Mouse (Mus musculus): ENCODE results near the gene Nploc4.
"Not testable (repeated sequence)": the region's sequence is repeated elsewhere in the genome, so short reads cannot be mapped to it uniquely, and the experiment has no call there.

Nploc4 gene

GRCm38 (mm10) chr11:120354304-120355276, 82.9 kb downstream of the Nploc4 start:
- no peak for DNase-seq (ENCODE audit: low spot score in 2 of 2)

DNA sequence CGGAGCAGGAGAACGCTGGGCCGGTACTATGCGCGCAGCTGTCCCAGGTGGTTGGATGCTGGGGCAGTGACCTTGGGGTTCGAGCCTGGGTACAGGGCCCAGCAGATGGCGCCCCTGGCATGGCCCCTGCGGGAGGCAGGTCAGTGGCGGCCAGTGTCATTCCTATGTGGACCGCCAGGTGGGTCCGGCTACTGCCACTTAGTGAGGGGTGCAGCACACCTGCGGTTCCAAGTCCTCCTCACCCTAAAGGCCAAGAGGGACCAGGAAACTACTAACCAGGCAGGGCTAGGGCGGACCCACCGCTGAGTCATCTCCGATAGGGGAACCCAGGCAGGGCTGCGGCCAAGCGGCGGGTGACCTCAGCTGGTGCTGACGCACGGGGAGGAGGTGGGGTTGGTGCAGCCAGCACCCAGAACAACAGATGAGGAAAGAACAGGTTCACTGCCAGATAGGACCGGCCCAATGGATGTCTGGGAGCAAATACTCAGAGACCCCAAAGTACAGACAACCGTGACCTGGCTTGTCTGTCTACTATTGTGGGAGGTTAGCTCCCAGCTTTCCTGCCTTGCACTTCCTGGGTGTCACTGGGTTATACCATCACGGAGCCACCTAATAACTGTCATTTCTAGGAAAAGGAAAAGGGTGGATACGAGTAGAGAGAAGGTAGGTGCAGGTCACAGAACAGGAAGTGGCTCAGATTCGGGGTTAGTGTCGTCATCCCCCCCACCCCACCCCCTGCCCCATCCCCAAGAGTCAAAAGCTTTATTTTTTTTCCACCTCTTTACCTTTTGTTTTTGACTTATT, 83.8 kb downstream of the Nploc4 start:
- DNase-seq (ENCODE audit: low spot score in 2 of 2): no peak

DNA sequence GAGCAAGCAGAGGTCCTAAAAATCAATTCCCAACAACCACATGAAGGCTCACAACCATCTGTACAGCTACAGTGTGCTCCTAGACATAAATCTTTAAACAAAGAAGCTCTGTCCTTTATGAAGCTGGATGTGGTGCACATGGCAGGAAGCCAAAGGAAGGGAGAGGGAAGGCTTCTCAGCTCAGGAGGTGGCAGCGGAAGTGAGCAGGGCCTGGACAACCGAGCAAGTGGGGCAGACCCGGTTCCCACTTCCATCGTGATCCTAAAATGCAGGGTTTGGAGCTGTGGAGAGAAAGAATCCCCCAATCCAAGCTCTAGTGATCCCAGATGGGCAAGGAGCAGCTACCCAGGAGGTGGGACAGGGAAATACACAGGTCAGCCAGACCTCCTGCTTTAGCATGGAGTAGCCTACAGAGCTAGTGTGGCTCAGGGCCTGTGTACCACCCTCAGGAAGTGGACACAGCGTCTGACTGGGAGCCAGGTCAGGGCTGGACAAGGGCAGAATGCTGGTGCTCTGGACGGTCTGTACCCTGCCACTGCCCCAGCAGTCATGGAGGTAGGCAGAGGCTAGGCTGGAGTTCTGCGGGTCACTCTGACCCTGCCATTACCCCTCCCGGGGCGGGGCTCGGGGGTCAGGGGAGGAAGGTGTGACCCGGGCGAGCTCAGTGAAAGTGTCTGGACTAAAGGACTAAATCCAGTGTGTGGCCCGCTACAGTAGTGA, 84.8 kb downstream of the Nploc4 start:
- no peak for DNase-seq (ENCODE audit: low spot score in 2 of 2)

DNA sequence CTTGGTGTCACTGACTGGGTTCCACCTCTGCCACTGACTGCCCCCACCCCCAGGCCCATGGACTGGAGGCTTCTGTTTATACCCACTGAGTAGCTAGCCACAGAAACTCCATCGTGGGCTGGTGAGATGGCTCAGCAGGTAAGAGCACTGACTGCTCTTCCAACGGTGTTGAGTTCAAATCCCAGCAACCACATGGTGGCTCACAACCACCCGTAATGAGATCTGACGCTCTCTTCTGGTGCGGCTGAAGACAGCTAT, 85.5 kb downstream of the Nploc4 start:
- DNase-seq (ENCODE audit: low spot score in 2 of 2): not testable (repeated sequence)

DNA sequence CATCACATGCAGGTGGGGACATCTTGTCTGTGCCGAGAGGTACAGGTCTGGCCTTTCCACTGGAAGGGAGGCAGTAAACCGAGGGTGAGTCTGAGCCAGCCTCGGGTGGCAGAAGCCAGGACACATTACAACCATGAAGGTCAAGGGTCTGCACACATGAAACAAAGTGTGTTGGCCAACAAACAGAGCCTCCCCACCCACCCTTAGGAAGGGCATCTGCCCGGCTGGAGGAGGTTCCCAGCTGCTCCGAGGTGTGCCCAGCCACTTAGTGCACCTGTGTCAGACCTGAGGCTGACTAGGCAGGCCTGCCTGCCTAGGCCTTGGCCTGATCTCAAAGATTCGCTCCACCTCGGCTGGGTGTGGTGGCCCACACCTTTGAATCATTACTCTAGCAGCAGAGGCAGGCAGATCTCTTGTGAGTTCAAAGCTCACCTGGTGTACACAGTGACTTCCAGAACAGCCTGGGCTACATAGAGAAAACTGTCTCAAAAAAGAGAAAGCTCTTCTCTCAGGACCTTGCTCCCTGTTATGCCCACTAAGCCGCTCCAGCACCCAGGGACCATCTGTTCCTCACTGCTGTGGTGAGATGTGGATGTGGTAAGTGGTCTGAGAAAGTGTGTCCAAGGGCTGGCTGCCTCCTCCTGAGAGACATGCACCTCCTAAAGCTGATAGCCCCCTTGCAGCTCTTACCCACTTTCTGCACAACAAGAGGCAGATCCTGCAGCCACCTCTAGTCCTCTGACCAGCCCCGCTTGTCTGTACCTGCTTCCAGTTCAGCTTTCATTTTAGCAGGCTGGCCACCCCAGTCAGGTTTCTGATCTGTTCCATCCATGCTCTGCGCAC, 86.0 kb downstream of the Nploc4 start:
- no peak for DNase-seq (ENCODE audit: low spot score in 2 of 2)

- no peak for DNase-seq (ENCODE audit: low spot score in 2 of 2)
Observed at GRCm38 (mm10) chr11:120350711-120351110, 86.8 kb downstream of the Nploc4 start.

- DNase-seq (ENCODE audit: low spot score in 2 of 2): peak; percentile 67 to 77
Observed at GRCm38 (mm10) chr11:120349986-120350702, 87.4 kb downstream of the Nploc4 start.

DNA sequence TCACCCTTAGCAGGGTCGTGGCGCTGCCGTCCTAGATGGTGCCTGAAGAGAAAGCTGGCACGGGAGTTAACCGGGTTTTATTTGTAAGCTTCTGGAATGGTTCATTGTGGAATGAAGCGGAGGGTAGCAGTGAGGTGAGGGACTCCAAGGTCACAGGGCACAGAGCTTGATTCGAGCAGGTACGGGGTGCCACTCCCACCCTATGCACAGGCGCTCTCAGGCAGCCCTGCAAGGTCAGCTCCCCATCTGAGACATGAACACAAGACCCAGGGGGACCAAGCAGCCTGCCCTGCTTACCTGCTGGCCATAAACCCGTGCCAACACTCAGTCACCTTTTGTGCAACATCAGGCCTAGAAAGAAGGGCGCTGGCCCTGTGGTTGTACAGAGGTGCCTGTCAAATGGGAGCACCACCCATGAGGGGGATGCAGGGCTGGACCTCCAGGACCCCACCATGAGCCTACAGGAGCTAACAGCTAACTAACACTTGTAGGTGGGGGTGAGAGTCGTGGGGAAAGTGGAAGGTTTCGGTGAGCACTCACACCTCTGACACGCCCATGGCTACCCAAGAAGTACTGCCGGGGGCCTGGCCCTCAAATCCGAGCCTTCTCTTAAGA, 88.0 kb downstream of the Nploc4 start:
- peak in 1 of 2 experiments; percentile 47 for DNase-seq (ENCODE audit: low spot score in 2 of 2)

DNA sequence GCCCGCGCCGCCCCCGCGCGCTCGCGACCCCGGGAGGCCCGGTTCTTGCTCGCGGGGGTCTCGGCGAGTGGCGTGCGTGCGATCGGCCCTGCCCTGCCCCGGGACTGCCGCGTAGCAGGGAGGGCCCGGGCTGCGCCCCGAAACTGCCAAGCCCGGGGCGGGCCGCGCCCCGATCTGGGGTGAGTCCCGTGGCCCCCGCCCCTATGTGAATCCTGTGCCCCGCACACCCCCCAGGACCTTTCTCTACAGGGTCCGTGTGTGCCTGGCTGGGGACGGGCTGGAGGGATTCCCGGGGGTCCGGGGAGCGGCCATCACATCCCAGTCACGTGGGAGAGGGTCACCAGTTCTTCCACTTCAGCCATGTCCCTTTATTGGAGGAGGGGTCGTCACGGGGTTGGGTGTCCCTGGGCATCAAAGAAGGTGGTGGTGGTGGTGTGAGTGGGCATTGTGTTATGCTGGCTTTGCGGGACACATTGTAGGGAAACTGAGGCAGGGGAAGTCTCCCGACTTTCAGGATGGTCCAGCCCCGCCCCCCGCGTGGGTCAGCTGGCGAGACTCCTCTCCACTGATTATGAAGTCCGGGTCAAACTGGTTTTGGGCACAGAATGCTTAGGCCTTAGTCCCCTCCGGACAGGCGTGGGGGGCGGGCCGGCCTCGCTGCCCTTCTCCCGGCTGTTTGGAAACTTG, 88.7 kb downstream of the Nploc4 start:
- peak in 1 of 2 experiments; percentile 46 for DNase-seq (ENCODE audit: low spot score in 2 of 2)

DNA sequence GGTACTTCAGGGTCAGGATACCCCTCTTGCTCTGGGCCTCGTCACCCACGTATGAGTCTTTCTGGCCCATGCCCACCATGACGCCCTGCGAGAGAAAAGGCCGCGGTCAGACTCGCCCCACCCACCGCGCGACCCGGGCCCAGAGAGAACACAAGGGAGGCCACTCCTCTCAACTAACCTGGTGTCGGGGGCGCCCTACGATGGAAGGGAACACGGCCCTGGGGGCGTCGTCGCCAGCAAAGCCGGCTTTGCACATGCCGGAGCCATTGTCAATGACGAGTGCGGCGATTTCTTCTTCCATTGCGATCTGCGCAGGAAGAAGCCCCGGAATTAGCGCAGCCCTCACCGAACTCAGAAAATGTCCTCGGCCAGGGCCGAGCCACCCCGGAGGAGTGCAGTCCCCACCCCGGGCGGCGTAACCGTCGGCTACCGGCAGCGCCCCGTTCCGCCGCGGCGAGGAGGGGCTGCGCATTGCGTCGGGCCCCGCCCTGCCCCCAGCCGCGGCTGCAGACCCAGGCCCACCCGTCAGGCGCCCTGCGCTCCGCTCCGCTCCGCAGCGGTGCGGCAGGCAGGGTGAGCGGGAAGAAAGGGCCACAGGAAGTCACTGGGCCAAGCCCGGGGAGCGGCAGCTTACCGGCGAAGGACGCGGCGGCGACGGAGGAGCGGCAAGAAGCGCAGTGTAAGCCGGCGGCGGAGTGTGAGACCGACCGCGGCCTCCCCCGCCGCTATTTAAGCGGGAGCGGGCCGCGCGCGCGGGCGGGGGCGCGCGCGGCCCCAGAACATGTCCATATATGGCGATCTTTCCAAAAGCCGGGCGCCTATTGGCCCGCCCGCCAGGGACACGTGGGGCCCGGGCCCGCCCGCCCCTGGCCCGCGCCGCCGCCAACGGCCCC, 89.5 kb downstream of the Nploc4 start, which contains the start of gene Actg1:
Gene Actg1 (minus strand): TSS at position 752 of the 893 bp plus-strand sequence.
- DNase-seq (ENCODE audit: low spot score in 2 of 2): peak; percentile 73 to 80

DNA sequence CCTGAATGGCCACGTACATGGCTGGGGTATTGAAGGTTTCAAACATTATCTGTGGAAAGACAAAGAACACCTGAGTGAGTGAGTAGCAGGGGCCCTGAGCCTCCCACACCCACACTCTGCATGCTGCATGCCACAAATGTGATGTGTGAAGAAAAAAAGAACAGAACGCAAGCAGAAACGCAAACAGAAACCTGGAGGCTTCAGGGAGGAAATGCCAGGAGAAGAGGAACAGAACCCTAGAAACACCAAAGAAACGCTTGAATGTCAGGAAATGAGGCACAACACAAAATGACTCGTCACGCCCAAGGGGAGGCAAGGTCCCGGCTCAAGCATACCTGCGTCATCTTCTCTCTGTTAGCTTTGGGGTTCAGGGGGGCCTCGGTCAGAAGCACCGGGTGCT, 90.2 kb downstream of the Nploc4 start:
- no peak for DNase-seq (ENCODE audit: low spot score in 2 of 2)

GRCm38 (mm10) chr11:120346383-120347034, 91.0 kb downstream of the Nploc4 start:
- not testable (repeated sequence) for DNase-seq (ENCODE audit: low spot score in 2 of 2)

DNA sequence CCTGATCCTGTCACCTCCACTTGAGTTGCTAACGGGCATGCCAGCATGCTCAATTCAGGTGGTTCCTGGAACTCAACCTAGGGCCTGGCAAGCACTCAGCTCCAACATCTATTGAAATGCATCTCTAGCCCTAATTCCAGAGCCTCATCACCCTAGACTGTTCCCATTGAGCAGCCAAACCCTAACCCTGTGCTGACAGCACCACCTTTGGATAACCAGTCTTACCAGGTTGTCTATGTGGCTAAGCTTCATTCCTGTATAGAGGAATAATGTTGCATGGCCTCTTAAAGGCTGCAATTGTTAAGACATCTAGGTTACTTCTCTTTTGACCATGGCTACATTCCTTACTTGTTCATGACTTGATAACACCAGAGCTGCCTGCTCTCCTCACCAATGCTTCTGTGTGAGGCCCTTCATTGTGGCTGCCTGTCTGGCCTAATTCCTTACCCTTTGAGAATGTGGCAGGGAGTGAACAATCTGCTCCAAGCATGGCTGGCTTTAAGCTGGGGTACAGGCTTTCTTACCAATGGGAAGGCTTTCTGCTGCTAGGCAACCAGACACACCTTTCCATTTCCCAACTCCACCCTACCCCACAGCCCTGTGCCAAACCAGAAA, 92.3 kb downstream of the Nploc4 start:
- no peak for DNase-seq (ENCODE audit: low spot score in 2 of 2)

GRCm38 (mm10) chr11:120344310-120344920, 93.1 kb downstream of the Nploc4 start:
- DNase-seq (ENCODE audit: low spot score in 2 of 2): no peak

DNA sequence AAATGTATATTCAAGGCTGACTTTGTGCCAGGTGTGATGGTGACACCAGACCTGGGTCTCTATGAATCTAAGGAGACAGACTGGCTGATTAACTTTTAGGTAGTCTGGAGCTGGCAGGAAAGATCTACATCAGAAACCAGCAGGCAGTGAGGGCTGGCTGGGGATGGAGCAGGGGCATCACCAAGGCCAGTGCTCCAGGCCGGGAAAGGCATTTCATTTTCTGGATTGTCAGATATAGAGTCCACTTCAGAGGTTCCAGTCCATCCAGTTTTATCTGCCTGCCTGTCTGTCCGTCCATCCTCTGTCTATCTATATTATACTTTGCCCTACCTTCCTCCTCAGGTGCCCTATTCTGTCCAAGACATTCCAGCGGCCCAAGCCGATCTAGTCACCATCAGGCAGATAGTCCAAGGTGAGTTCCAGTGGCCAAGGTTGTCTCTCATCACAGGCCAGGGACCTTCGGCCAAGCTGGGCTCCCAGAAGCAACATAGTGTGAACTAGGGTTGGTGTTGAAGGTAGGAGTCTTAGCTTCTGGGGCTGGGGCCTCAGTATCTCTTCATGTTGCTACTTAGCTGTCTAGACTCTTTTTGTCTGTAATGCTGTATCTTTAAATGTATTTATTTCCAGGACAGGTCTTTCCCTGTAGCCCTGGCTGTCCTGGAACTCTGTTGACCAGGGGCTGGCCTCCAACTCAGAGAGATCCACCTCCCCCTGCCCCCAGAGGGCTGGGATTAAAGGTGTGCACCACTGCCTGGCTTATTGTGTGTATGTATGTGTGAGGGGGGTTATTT, 93.8 kb downstream of the Nploc4 start:
- no peak for DNase-seq (ENCODE audit: low spot score in 2 of 2)

- no peak for DNase-seq (ENCODE audit: low spot score in 2 of 2)
Observed at GRCm38 (mm10) chr11:120342656-120343160, 94.8 kb downstream of the Nploc4 start.
